Mouse (Mus musculus): ENCODE measurements around the gene Reps2. TPM values are rescaled to one million over a fixed set of nuclear protein-coding genes. Genes with fewer than 3 reads are reported as not detected.

Reps2 gene
- total RNA-seq (2018; cell fraction: chromatin; rRNA removed): 100 to 1,000 TPM in 2 of 26 experiments, 10 to 100 TPM in 21, 1 to 10 TPM in 3; 4.6 to 115 (median 21.8) TPM
- 10 to 100 TPM in 13 of 26 experiments, 1 to 10 TPM in 13; 4.9 to 56.0 (median 22.7) TPM for total RNA-seq (2018; cell fraction: cytosol; rRNA removed)
- 10 to 100 TPM in 20 of 26 experiments, 1 to 10 TPM in 6; 4.3 to 84.7 (median 15.8) TPM for total RNA-seq (2018; cell fraction: nucleus; rRNA removed)
- 14.1 to 27.1 TPM (median 23.9 TPM) in 3 replicates for polyA plus RNA-seq (2018)

- H3K36me3 ChIP-seq (ENCODE audit: inconsistent target): no peaks in the 10 kb centered on the region
- peak within 1 kb of the TSS; percentile 42 for H3K4me3 ChIP-seq (ENCODE audit: inconsistent target)
- H3K79me2 ChIP-seq (ENCODE audit: inconsistent target): peaks cover 26% of the 10 kb centered on the region; the same call in 1 of the 2 replicates
- WGBS (ENCODE audit: missing documents): 19% methylated on average over 38 of the region's 61 CpGs
- no peak within 1 kb of the TSS for H3K27ac ChIP-seq
Measured at GRCm38 (mm10) chrX:162643091-162643788, at the start of gene Reps2. Gene Reps2 (minus strand): TSS chrX:162643649.

- no peak overlapping the region for H3K27ac ChIP-seq
- no peaks in the 10 kb centered on the region for H3K79me2 ChIP-seq (ENCODE audit: inconsistent target)
- no peak overlapping the region for H3K4me3 ChIP-seq (ENCODE audit: inconsistent target)
- no peaks in the 10 kb centered on the region for H3K36me3 ChIP-seq (ENCODE audit: inconsistent target)
- no CpG with 5 or more reads among the region's 2 CpGs for WGBS (ENCODE audit: missing documents)
Measured at GRCm38 (mm10) chrX:162691272-162691671, 47.8 kb upstream of the Reps2 start.

GRCm38 (mm10) chrX:162685394-162685793 lies 41.9 kb upstream of the Reps2 start:
- 80% methylated on average over 1 of the region's 1 CpGs for WGBS (ENCODE audit: missing documents)
- Histone ChIP-seq H3K36me3 (ENCODE audit: inconsistent target) (no peaks in the 10 kb centered on the region), H3K79me2 (ENCODE audit: inconsistent target) (no peaks in the 10 kb centered on the region), H3K27ac (no peak overlapping the region), H3K4me3 (ENCODE audit: inconsistent target) (no peak overlapping the region)

- no peak overlapping the region for H3K27ac ChIP-seq
- H3K36me3 ChIP-seq (ENCODE audit: inconsistent target): no peaks in the 10 kb centered on the region
- no peaks in the 10 kb centered on the region for H3K79me2 ChIP-seq (ENCODE audit: inconsistent target)
- H3K4me3 ChIP-seq (ENCODE audit: inconsistent target): no peak overlapping the region
- WGBS (ENCODE audit: missing documents): 87% methylated on average over 2 of the region's 2 CpGs
Measured at GRCm38 (mm10) chrX:162679506-162679905, 36.1 kb upstream of the Reps2 start.

GRCm38 (mm10) chrX:162678820-162679219 lies 35.4 kb upstream of the Reps2 start:
- H3K79me2 ChIP-seq (ENCODE audit: inconsistent target): no peaks in the 10 kb centered on the region
- no peaks in the 10 kb centered on the region for H3K36me3 ChIP-seq (ENCODE audit: inconsistent target)
- 100% methylated on average over 2 of the region's 2 CpGs for WGBS (ENCODE audit: missing documents)
- H3K27ac ChIP-seq: no peak overlapping the region
- H3K4me3 ChIP-seq (ENCODE audit: inconsistent target): no peak overlapping the region

- no peak overlapping the region for H3K27ac ChIP-seq
- 84% methylated on average over 2 of the region's 2 CpGs for WGBS (ENCODE audit: missing documents)
- H3K4me3 ChIP-seq (ENCODE audit: inconsistent target): no peak overlapping the region
- H3K79me2 ChIP-seq (ENCODE audit: inconsistent target): no peaks in the 10 kb centered on the region
- H3K36me3 ChIP-seq (ENCODE audit: inconsistent target): no peaks in the 10 kb centered on the region
Measured at GRCm38 (mm10) chrX:162666166-162666565, 22.7 kb upstream of the Reps2 start.

GRCm38 (mm10) chrX:162660182-162660581 lies 16.7 kb upstream of the Reps2 start:
- H3K79me2 ChIP-seq (ENCODE audit: inconsistent target): no peaks in the 10 kb centered on the region
- no peak overlapping the region for H3K4me3 ChIP-seq (ENCODE audit: inconsistent target)
- no peaks in the 10 kb centered on the region for H3K36me3 ChIP-seq (ENCODE audit: inconsistent target)
- no peak overlapping the region for H3K27ac ChIP-seq
- WGBS (ENCODE audit: missing documents): 92% methylated on average over 1 of the region's 1 CpGs

GRCm38 (mm10) chrX:162653518-162653917 lies 10.1 kb upstream of the Reps2 start:
- 55% methylated on average over 7 of the region's 7 CpGs for WGBS (ENCODE audit: missing documents)
- Histone ChIP-seq H3K4me3 (ENCODE audit: inconsistent target) (no peak overlapping the region), H3K79me2 (ENCODE audit: inconsistent target) (no peaks in the 10 kb centered on the region), H3K27ac (peak overlapping the region; percentile 29; the same call in 1 of the 2 replicates), H3K36me3 (ENCODE audit: inconsistent target) (no peaks in the 10 kb centered on the region)

GRCm38 (mm10) chrX:162652445-162652844 lies 9.0 kb upstream of the Reps2 start:
- H3K79me2 ChIP-seq (ENCODE audit: inconsistent target): no peaks in the 10 kb centered on the region
- H3K36me3 ChIP-seq (ENCODE audit: inconsistent target): no peaks in the 10 kb centered on the region
- 61% methylated on average over 2 of the region's 3 CpGs for WGBS (ENCODE audit: missing documents)
- no peak overlapping the region for H3K4me3 ChIP-seq (ENCODE audit: inconsistent target)
- H3K27ac ChIP-seq: 0 out of 2 replicates have a peak overlapping the region, but pooled peaks have one; percentile 29

- H3K36me3 ChIP-seq (ENCODE audit: inconsistent target): no peaks in the 10 kb centered on the region
- no peaks in the 10 kb centered on the region for H3K79me2 ChIP-seq (ENCODE audit: inconsistent target)
- H3K4me3 ChIP-seq (ENCODE audit: inconsistent target): no peak overlapping the region
- H3K27ac ChIP-seq: no peak overlapping the region
Measured at GRCm38 (mm10) chrX:162651125-162651524, 7.7 kb upstream of the Reps2 start.

- no peak overlapping the region for H3K27ac ChIP-seq
- H3K4me3 ChIP-seq (ENCODE audit: inconsistent target): no peak overlapping the region
- no peaks in the 10 kb centered on the region for H3K36me3 ChIP-seq (ENCODE audit: inconsistent target)
- WGBS (ENCODE audit: missing documents): 30% methylated on average over 2 of the region's 4 CpGs
- peaks cover 26% of the 10 kb centered on the region; the same call in 1 of the 2 replicates for H3K79me2 ChIP-seq (ENCODE audit: inconsistent target)
Measured at GRCm38 (mm10) chrX:162643789-162644092, 292 bp upstream of the Reps2 start.

GRCm38 (mm10) chrX:162642402-162643090 lies 903 bp downstream of the Reps2 start:
- WGBS (ENCODE audit: missing documents): 48% methylated on average over 11 of the region's 11 CpGs
- no peak overlapping the region for H3K27ac ChIP-seq
- peaks cover 28% of the 10 kb centered on the region; the same call in 1 of the 2 replicates for H3K79me2 ChIP-seq (ENCODE audit: inconsistent target)
- H3K36me3 ChIP-seq (ENCODE audit: inconsistent target): no peaks in the 10 kb centered on the region
- H3K4me3 ChIP-seq (ENCODE audit: inconsistent target): peak overlapping the region; percentile 42

GRCm38 (mm10) chrX:162641764-162642163 lies 1.7 kb downstream of the Reps2 start:
- WGBS (ENCODE audit: missing documents): 59% methylated on average over 4 of the region's 4 CpGs
- Histone ChIP-seq H3K27ac (no peak overlapping the region), H3K4me3 (ENCODE audit: inconsistent target) (no peak overlapping the region; the same call in 1 of the 2 replicates), H3K79me2 (ENCODE audit: inconsistent target) (peaks cover 36% of the 10 kb centered on the region; the same call in 1 of the 2 replicates), H3K36me3 (ENCODE audit: inconsistent target) (no peaks in the 10 kb centered on the region)

- Histone ChIP-seq H3K27ac (no peak overlapping the region), H3K79me2 (ENCODE audit: inconsistent target) (peaks cover 55% of the 10 kb centered on the region; the same call in 1 of the 2 replicates), H3K36me3 (ENCODE audit: inconsistent target) (no peaks in the 10 kb centered on the region), H3K4me3 (ENCODE audit: inconsistent target) (no peak overlapping the region)
- 65% methylated on average over 2 of the region's 2 CpGs for WGBS (ENCODE audit: missing documents)
Measured at GRCm38 (mm10) chrX:162635159-162635558, 8.3 kb downstream of the Reps2 start.

- no peaks in the 10 kb centered on the region for H3K36me3 ChIP-seq (ENCODE audit: inconsistent target)
- WGBS (ENCODE audit: missing documents): 90% methylated on average over 1 of the region's 1 CpGs
- H3K79me2 ChIP-seq (ENCODE audit: inconsistent target): no peaks in the 10 kb centered on the region; the same call in 1 of the 2 replicates
- no peak overlapping the region for H3K27ac ChIP-seq
- H3K4me3 ChIP-seq (ENCODE audit: inconsistent target): no peak overlapping the region
Measured at GRCm38 (mm10) chrX:162622091-162622437, 21.4 kb downstream of the Reps2 start.

All from macrophage (primary cell).